Mouse (Mus musculus) erythroblast, embryonic 14.5 days (primary cell): ENCODE results near the gene Dnah6. TPM values are rescaled to one million over a fixed set of nuclear protein-coding genes. Genes with fewer than 3 reads are reported as not detected.

Experiments
- H3K27me3 ChIP-seq: 2 replicates; pipeline ENCODE4 v1.6.1; 2012; ENCODE audit warnings: inconsistent platforms; ENCODE audit not compliant: control insufficient read depth
- H3K36me3 ChIP-seq: 2 replicates; pipeline ENCODE4 v1.6.1; 2012; ENCODE audit warnings: mild to moderate bottlenecking, inconsistent platforms; ENCODE audit not compliant: control insufficient read depth
- H3K4me1 ChIP-seq: 2 replicates; pipeline ENCODE4 v1.6.1; 2012; ENCODE audit warnings: inconsistent platforms; ENCODE audit not compliant: control insufficient read depth
- H3K4me3 ChIP-seq: replicated peaks from 2 replicates; pipeline ENCODE3; 2012; ENCODE audit warnings: moderate library complexity, mild to moderate bottlenecking, inconsistent platforms
- H3K9me3 ChIP-seq: 2 replicates; pipeline ENCODE4 v1.6.1; 2012; ENCODE audit warnings: low read length, inconsistent platforms, mixed read lengths; ENCODE audit not compliant: control insufficient read depth
- GATA1 ChIP-seq: IDR thresholded peaks from 2 replicates; pipeline ENCODE4 v1.6.1; 2012; ENCODE audit warnings: low read length, inconsistent platforms, mixed read lengths
- TAL1 ChIP-seq: IDR thresholded peaks from 3 replicates; pipeline ENCODE4 v1.6.1; 2012; ENCODE audit warnings: low read length, inconsistent platforms, mixed read lengths
- polyA plus RNA-seq: library from polyadenylated mRNA; stranded (reverse); fragments of >175 nt; gene quantifications from 2 replicates; pipeline ENCODE4 v1.2.3, GENCODE M21; 2012

The Dnah6 gene
- polyA plus RNA-seq, 1 experiment = under 0.01 TPM

DNA sequence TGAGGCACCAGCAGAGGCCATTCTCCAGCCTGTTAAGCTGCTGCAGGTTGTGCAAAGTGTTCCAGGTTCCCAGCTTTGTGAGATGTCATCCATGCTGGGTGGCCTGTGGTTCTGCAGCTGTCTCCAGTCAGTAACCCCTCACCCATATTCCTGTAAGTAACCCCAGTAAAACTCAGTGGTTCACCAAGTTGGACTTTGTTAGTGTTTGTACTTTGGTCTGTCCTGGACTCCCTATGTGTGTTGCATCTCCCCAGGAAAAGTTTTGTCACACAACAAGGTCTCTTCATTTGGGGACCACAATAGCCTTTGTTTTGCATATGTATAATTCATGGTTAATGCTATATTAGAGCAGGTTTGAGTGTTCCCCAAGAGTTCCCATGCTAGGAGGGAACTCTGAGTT is 30.9 kb upstream of the Dnah6 start:
- TF ChIP-seq TAL1 (no peak), GATA1 (no peak)
- Histone ChIP-seq H3K4me1 (peaks cover 33% of the 10 kb centered on the region), H3K36me3 (peaks cover 17% of the 10 kb centered on the region), H3K9me3 (no peaks in the 10 kb centered on the region), H3K27me3 (no peaks in the 10 kb centered on the region), H3K4me3 (no peak overlapping the region)

GRCm38 (mm10) chr6:73251336-73251735 is 29.9 kb upstream of the Dnah6 start:
- Histone ChIP-seq H3K4me3 (no peak overlapping the region), H3K4me1 (peaks cover 33% of the 10 kb centered on the region), H3K27me3 (no peaks in the 10 kb centered on the region), H3K36me3 (peaks cover 8% of the 10 kb centered on the region), H3K9me3 (no peaks in the 10 kb centered on the region)
- TF ChIP-seq TAL1 = no peak
- TF ChIP-seq GATA1 = no peak

- Histone ChIP-seq H3K4me1 (peaks cover 33% of the 10 kb centered on the region), H3K27me3 (no peaks in the 10 kb centered on the region), H3K9me3 (no peaks in the 10 kb centered on the region), H3K4me3 (no peak overlapping the region), H3K36me3 (peaks cover 6% of the 10 kb centered on the region)
- TF ChIP-seq TAL1 (no peak), GATA1 (no peak)
These were observed 28.4 kb upstream of the Dnah6 start for GRCm38 (mm10) chr6:73249851-73250250.

- Histone ChIP-seq H3K36me3 (peaks cover 6% of the 10 kb centered on the region), H3K9me3 (no peaks in the 10 kb centered on the region), H3K4me3 (peak overlapping the region; percentile 94), H3K4me1 (peaks cover 31% of the 10 kb centered on the region), H3K27me3 (no peaks in the 10 kb centered on the region)
- TF ChIP-seq TAL1 (no peak), GATA1 (no peak)
These were observed 27.6 kb upstream of the Dnah6 start for GRCm38 (mm10) chr6:73249049-73249422.

DNA sequence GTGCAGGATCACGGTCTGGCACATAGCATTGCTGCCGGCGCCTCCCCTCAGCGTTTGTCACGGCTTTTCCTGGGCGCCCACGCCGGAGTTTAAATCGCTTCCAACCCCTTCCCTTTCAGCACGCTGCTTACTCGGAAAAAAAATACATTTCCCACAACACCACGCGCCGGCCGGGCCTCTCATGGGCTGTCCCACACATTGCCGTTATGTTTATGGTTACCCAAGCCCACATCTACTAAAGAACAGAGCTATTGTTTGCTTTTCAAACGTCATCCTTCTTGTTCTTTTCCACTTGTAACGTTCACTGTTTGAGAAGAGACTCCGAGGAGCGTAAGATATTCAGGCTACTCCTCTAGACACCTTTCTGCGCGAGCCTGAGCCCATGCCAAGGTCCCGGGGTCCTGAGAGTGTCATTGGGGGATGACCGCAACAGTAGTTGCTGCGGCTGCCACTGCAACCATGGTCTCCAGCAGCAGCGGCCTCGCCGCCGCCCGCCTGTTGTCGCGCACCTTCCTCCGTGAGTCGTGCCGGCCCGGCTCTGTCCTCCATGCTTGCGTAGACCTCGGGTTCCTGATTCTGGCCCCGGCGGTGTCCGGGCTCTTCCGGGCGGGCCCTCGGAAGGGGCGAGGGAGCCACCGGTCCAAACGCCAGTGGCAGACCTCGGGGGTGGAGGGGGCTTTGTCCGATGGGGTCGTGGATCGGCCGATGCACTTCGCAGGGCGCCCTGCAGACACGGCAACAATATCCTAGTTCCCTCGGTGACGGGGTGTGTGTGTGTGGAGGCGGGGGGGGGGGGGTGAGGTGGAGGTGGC is 27.0 kb upstream of the Dnah6 start, which contains the start of gene Suclg1:
Suclg1 (plus strand) TSS at position 146 of the 812 bp plus-strand sequence.
- Histone ChIP-seq H3K4me1 (peaks cover 31% of the 10 kb centered on the region), H3K36me3 (peaks cover 6% of the 10 kb centered on the region), H3K9me3 (no peaks in the 10 kb centered on the region), H3K4me3 (peak within 1 kb of the TSS; percentile 94), H3K27me3 (no peaks in the 10 kb centered on the region)
- TF ChIP-seq TAL1 = no peak
- no peak for TF ChIP-seq GATA1

DNA sequence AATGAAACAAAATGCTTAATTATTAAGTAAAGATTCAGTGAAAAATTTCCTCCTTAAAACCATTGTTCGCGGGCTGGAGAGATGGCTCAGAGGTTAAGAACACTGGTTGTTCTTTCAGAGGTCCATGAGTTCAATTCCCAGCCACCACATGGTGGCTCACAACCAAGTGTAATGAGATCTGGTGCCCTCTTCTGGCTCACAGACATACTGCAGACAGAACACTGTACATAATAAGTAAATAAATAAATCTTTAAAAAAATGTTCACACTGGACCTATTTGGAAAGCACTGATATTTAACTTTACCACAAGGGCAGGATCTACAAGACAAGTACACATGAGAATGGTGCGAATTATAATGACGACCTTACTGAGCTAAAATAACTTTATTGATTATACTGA is 26.0 kb upstream of the Dnah6 start:
- peaks cover 28% of the 10 kb centered on the region for H3K4me1 ChIP-seq
- peak overlapping the region; percentile 94 for H3K4me3 ChIP-seq
- peaks cover 6% of the 10 kb centered on the region for H3K36me3 ChIP-seq
- no peaks in the 10 kb centered on the region for H3K9me3 ChIP-seq
- H3K27me3 ChIP-seq = no peaks in the 10 kb centered on the region
- no peak for TF ChIP-seq TAL1
- TF ChIP-seq GATA1 = no peak

DNA sequence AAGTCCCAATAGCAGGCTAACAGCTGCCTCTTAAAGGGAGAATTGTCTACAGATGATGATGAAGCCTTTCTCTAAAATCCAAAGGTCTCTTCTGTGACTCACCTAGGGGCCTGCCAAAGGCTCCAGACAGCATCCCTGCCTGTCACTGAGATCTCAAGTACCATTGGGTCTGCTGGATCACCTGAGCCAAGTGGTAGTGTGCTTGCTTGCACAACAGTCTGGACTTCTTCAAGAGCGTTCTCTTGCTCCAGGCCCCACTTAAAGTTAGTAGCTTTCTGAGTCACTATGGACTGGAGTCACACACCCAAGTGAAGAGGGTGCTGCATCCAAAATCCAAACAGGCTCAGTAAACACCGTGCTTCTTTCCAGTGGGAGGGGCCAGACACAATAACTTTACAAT is 25.4 kb upstream of the Dnah6 start:
- H3K4me3 ChIP-seq = no peak overlapping the region
- no peaks in the 10 kb centered on the region for H3K9me3 ChIP-seq
- TF ChIP-seq GATA1 = no peak
- TF ChIP-seq TAL1 = no peak
- peaks cover 2% of the 10 kb centered on the region; the same call in 1 of the 2 replicates for H3K36me3 ChIP-seq
- H3K4me1 ChIP-seq = peaks cover 28% of the 10 kb centered on the region
- no peaks in the 10 kb centered on the region for H3K27me3 ChIP-seq

DNA sequence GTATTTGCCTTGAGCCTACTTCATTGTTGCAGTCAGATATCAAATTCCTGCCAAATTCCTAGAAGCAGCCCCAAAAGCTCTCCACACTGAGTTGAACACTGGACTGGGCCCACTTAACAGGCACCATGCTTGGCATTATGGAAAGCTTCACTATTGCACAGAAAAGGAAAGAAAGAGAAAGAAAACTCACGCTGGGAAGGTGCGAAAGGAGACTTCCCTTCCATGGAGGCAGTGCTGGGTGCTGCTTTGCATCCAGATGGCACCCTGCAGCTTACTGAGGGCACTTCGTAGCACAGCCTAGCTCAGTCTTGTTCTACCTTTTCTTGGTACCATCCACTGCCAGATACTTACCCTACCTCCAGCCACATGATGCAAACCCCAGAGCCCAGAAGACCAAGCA is 14.2 kb upstream of the Dnah6 start:
- no peaks in the 10 kb centered on the region for H3K4me1 ChIP-seq
- no peaks in the 10 kb centered on the region for H3K36me3 ChIP-seq
- no peaks in the 10 kb centered on the region for H3K27me3 ChIP-seq
- no peak overlapping the region for H3K4me3 ChIP-seq
- peaks cover 3% of the 10 kb centered on the region; the same call in 1 of the 2 replicates for H3K9me3 ChIP-seq
- TF ChIP-seq TAL1 = no peak
- no peak for TF ChIP-seq GATA1

- Histone ChIP-seq H3K4me3 (no peak overlapping the region), H3K4me1 (no peaks in the 10 kb centered on the region), H3K9me3 (peaks cover 3% of the 10 kb centered on the region; the same call in 1 of the 2 replicates), H3K36me3 (no peaks in the 10 kb centered on the region), H3K27me3 (no peaks in the 10 kb centered on the region)
- TF ChIP-seq GATA1 = no peak
- no peak for TF ChIP-seq TAL1
These were observed 12.9 kb upstream of the Dnah6 start for GRCm38 (mm10) chr6:73234302-73234900.
